Mouse (Mus musculus) left cerebral cortex, adult 2 months (tissue): ENCODE measurements around the gene Gm9008. TPM values are rescaled to one million over a fixed set of nuclear protein-coding genes. Genes with fewer than 3 reads are reported as not detected.
"Not testable (repeated sequence)": the region's sequence is repeated elsewhere in the genome, so short reads cannot be mapped to it uniquely, and the experiment has no call there.

ENCODE experiments used
- DNase-seq, 2 experiments: peaks; one replicate each; pipeline ENCODE4 v3.0.0; 2021 to 2022; ENCODE audit warnings: low spot score in 2 of 2, mixed read lengths in 1 of 2; ENCODE audit errors: extremely low spot score in 1 of 2
- H3K27ac ChIP-seq: fragments of 200-600 bp; 2 replicates; pipeline ENCODE4 v1.8.1; 2022
- H3K4me3 ChIP-seq: fragments of 200-600 bp; 2 replicates; pipeline ENCODE4 v1.8.1; 2022
- CTCF ChIP-seq: fragments of 200-600 bp; IDR thresholded peaks from 2 replicates; pipeline ENCODE4 v1.8.1; 2022; ENCODE audit warnings: antibody characterized with exemption, mild to moderate bottlenecking, moderate library complexity
- intact Hi-C: fragments of 180-260 bp; cut with DNase I; formaldehyde crosslinking; loops from one replicate; pipeline ENCODE4 v1.15.1; 2025
- long read RNA-seq, 2 experiments: library from polyadenylated mRNA; stranded (forward); transcript quantifications; one replicate each; pipeline ENCODE4 v2.0.0; 2021; ENCODE audit warnings: borderline mapping rate in 2 of 2
- total RNA-seq, 2 experiments: library from RNA; stranded (reverse); gene quantifications; 2 replicates each; pipeline ENCODE4 v1.2.3; 2021

Gene Gm9008
- total RNA-seq, result 1 to 10 TPM; 6.8 to 7.8 TPM
- long read RNA-seq, experiment 1, result 0 reads
- long read RNA-seq, experiment 2, partial matches to known transcripts, result 0 of 1 reads
- long read RNA-seq, experiment 2, other reads (novel, unspliced or antisense), result 0 of 1 reads

- H3K4me3 ChIP-seq, intact Hi-C loops, H3K27ac ChIP-seq, DNase-seq: not testable (repeated sequence)
These were observed at the start of gene Gm9008 for GRCm38 (mm10) chr6:76497054-76497835. Gene Gm9008, minus strand, starts transcription at chr6:76497784.

- Histone ChIP-seq H3K4me3 (no peak overlapping the region), H3K27ac (no peak overlapping the region)
- intact Hi-C loops, result no loop called here
- no peak for TF ChIP-seq CTCF
- no peak for DNase-seq
These were observed 24.5 kb upstream of the Gm9008 start for GRCm38 (mm10) chr6:76521975-76522641.

GRCm38 (mm10) chr6:76510200-76510599, 12.6 kb upstream of the Gm9008 start:
- Histone ChIP-seq H3K27ac (no peak overlapping the region), H3K4me3 (no peak overlapping the region)
- no peak for TF ChIP-seq CTCF
- no peak for DNase-seq
- intact Hi-C loops, result no loop called here

GRCm38 (mm10) chr6:76496335-76496734, 1.2 kb downstream of the Gm9008 start:
- intact Hi-C loops, H3K4me3 ChIP-seq, DNase-seq, H3K27ac ChIP-seq: not testable (repeated sequence)

- intact Hi-C loops, result no loop called here
- no peak for DNase-seq
- Histone ChIP-seq H3K27ac (no peak overlapping the region), H3K4me3 (no peak overlapping the region)
- TF ChIP-seq CTCF, result no peak
These were observed 29.4 kb downstream of the Gm9008 start for GRCm38 (mm10) chr6:76468194-76468593.
